20 mouse cellular contexts compared by ENCODE assay signal in genomic region chr4:151519011-151519410, GRCm38 (mm10).
DNase-seq lines count a peak whose midpoint lies in the region; ATAC-seq and TF ChIP-seq lines count a peak whose summit lies in the region.
"Had no signal": no experiment of that assay in that cellular context is flagged by ENCODE, and none has a peak within 500 bp of the region (broad histone marks: within the 10 kb centered on the region; RNA-seq: fewer than 3 reads in every experiment).

No protein-coding gene starts in this region.

- no peak overlapping the region for H3K4me3 ChIP-seq in embryonic facial prominence, embryonic 14.5 days (ENCODE audit: low read depth, low read length)
- H3K4me3 ChIP-seq in embryonic facial prominence, embryonic 10.5 days: no peak overlapping the region
- H3K4me3 ChIP-seq in kidney, postnatal 0 days (replicated peaks; ENCODE audit: low read depth, low read length): no peak overlapping the region
- H3K4me3 ChIP-seq in neural tube, embryonic 13.5 days: no peak overlapping the region
- H3K4me3 ChIP-seq: embryonic facial prominence, embryonic 13.5 days; forebrain, embryonic 13.5 days; heart, embryonic 12.5 days; hindbrain, embryonic 12.5 days had no signal

- peaks cover 8% of the 10 kb centered on the region; the same call in 1 of the 2 replicates for H3K4me1 ChIP-seq in embryonic facial prominence, embryonic 14.5 days (ENCODE audit: control insufficient read depth, insufficient read depth, low read length)
- peaks cover 18% of the 10 kb centered on the region for H3K4me1 ChIP-seq in embryonic facial prominence, embryonic 10.5 days
- no peaks in the 10 kb centered on the region; the same call in 1 of the 2 replicates for H3K4me1 ChIP-seq in kidney, postnatal 0 days (replicated peaks; ENCODE audit: insufficient read depth, low read length)
- H3K4me1 ChIP-seq in neural tube, embryonic 13.5 days (replicated peaks): peaks cover 42% of the 10 kb centered on the region

- no peak overlapping the region; the same call in 1 of the 2 replicates for H3K27ac ChIP-seq in embryonic facial prominence, embryonic 14.5 days (replicated peaks; ENCODE audit: low read depth, low read length)
- no peak overlapping the region for H3K27ac ChIP-seq in embryonic facial prominence, embryonic 10.5 days (replicated peaks)
- H3K27ac ChIP-seq in kidney, postnatal 0 days: no peak overlapping the region
- H3K27ac ChIP-seq in neural tube, embryonic 13.5 days (replicated peaks): peak overlapping the region; percentile 13; the same call in 1 of the 2 replicates
- H3K27ac ChIP-seq: embryonic facial prominence, embryonic 13.5 days; forebrain, embryonic 13.5 days; hindbrain, embryonic 12.5 days had no signal

- no peaks in the 10 kb centered on the region for H3K27me3 ChIP-seq in embryonic facial prominence, embryonic 14.5 days (replicated peaks; ENCODE audit: control insufficient read depth, insufficient read depth, low read length)
- no peaks in the 10 kb centered on the region for H3K27me3 ChIP-seq in embryonic facial prominence, embryonic 10.5 days (replicated peaks; ENCODE audit: low read depth, poor library complexity, severe bottlenecking)
- no peaks in the 10 kb centered on the region for H3K27me3 ChIP-seq in kidney, postnatal 0 days (ENCODE audit: insufficient read depth, low read length)
- H3K27me3 ChIP-seq in neural tube, embryonic 13.5 days: no peaks in the 10 kb centered on the region
- H3K27me3 ChIP-seq: CH12.LX; embryonic facial prominence, embryonic 13.5 days; forebrain, embryonic 13.5 days; heart, embryonic 12.5 days; hindbrain, embryonic 12.5 days; Patski had no signal

- no peaks in the 10 kb centered on the region for H3K9me3 ChIP-seq in embryonic facial prominence, embryonic 14.5 days (ENCODE audit: control insufficient read depth, low read length)
- H3K9me3 ChIP-seq in embryonic facial prominence, embryonic 10.5 days: no peaks in the 10 kb centered on the region; the same call in 1 of the 2 replicates
- no peaks in the 10 kb centered on the region for H3K9me3 ChIP-seq in kidney, postnatal 0 days (replicated peaks; ENCODE audit: low read length)
- no peaks in the 10 kb centered on the region for H3K9me3 ChIP-seq in neural tube, embryonic 13.5 days
- H3K9me3 ChIP-seq: embryonic facial prominence, embryonic 13.5 days; forebrain, embryonic 13.5 days had no signal

- H3K4me2 ChIP-seq in embryonic facial prominence, embryonic 14.5 days (ENCODE audit: low read depth, low read length): no peak overlapping the region
- H3K4me2 ChIP-seq in kidney, postnatal 0 days (ENCODE audit: low read length): no peak overlapping the region
- H3K4me2 ChIP-seq in neural tube, embryonic 13.5 days: no peak overlapping the region
- H3K4me2 ChIP-seq: embryonic facial prominence, embryonic 13.5 days; forebrain, embryonic 13.5 days; hindbrain, embryonic 12.5 days had no signal

- H3K36me3 ChIP-seq in embryonic facial prominence, embryonic 14.5 days (ENCODE audit: control insufficient read depth, insufficient read depth, low read length): no peaks in the 10 kb centered on the region
- H3K36me3 ChIP-seq in embryonic facial prominence, embryonic 10.5 days (replicated peaks): no peaks in the 10 kb centered on the region
- H3K36me3 ChIP-seq in kidney, postnatal 0 days (ENCODE audit: insufficient read depth, low read length): no peaks in the 10 kb centered on the region
- H3K36me3 ChIP-seq in neural tube, embryonic 13.5 days: no peaks in the 10 kb centered on the region
- H3K36me3 ChIP-seq: embryonic facial prominence, embryonic 13.5 days; heart, embryonic 12.5 days; hindbrain, embryonic 12.5 days had no signal

- no peak for TF ChIP-seq CTCF in kidney, postnatal 0 days (IDR thresholded peaks at IDR 0.05; ENCODE audit: low read depth)

- 58% methylated on average over 7 of the region's 7 CpGs for WGBS in embryonic facial prominence, embryonic 14.5 days
- WGBS in embryonic facial prominence, embryonic 10.5 days: 83% methylated on average over 7 of the region's 7 CpGs
- WGBS in kidney, postnatal 0 days: 26% methylated on average over 7 of the region's 7 CpGs
- 33% methylated on average over 7 of the region's 7 CpGs for WGBS in neural tube, embryonic 13.5 days

- no peak overlapping the region for H3K9ac ChIP-seq in embryonic facial prominence, embryonic 14.5 days (ENCODE audit: low read depth, low read length)
- no peak overlapping the region for H3K9ac ChIP-seq in kidney, postnatal 0 days (ENCODE audit: low read depth, low read length)
- no peak overlapping the region for H3K9ac ChIP-seq in neural tube, embryonic 13.5 days
- H3K9ac ChIP-seq: embryonic facial prominence, embryonic 13.5 days; forebrain, embryonic 13.5 days; forebrain, postnatal 0 days; heart, embryonic 12.5 days; hindbrain, embryonic 12.5 days had no signal

- peak; percentile 23 for DNase-seq in embryonic facial prominence, embryonic 14.5 days (ENCODE audit: low spot score)
- DNase-seq in embryonic facial prominence, embryonic 10.5 days (ENCODE audit: low spot score): no peak
- peak; percentile 83 for DNase-seq in kidney, postnatal 0 days (ENCODE audit: low spot score)
- DNase-seq in kidney, postnatal 36 days: no peak
- DNase-seq in neural tube, embryonic 10.5 days (ENCODE audit: extremely low spot score, low spot score): no peak
- DNase-seq: adrenal gland, postnatal 14 days; cerebellum, adult 18-20 months; cerebellum, postnatal 14 days; forebrain, postnatal 0 days; gastrocnemius, postnatal 25 days; heart, postnatal 4 days had no signal

- ATAC-seq in embryonic facial prominence, embryonic 14.5 days (ENCODE audit: low read depth): no peak
- ATAC-seq in kidney, postnatal 0 days (replicated peaks; ENCODE audit: low FRiP score, low read depth): no peak
- no peak for ATAC-seq in neural tube, embryonic 13.5 days (ENCODE audit: low read depth)
- ATAC-seq: activated CD4-positive, CD25-positive, alpha-beta regulatory T cell, adult 4 months; forebrain, embryonic 13.5 days; forebrain, postnatal 0 days; hindbrain, embryonic 16.5 days; Patski had no signal

Comparison
In these comparisons a context has a peak if more than half of its experiments do, and no peak if none do; other contexts are left out.
1. DNase-seq: peak in embryonic facial prominence, embryonic 14.5 days (single experiment) and kidney, postnatal 0 days (single experiment); none in embryonic facial prominence, embryonic 10.5 days (single experiment), kidney, postnatal 36 days (0 of 2) and neural tube, embryonic 10.5 days (single experiment).